Mouse (Mus musculus) adrenal gland, postnatal 4 days (tissue): Measurements from ENCODE around the gene 2410002F23Rik. TPM values are rescaled to one million over a fixed set of nuclear protein-coding genes. Genes with fewer than 3 reads are reported as not detected.
"Not testable (repeated sequence)": the region's sequence is repeated elsewhere in the genome, so short reads cannot be mapped to it uniquely, and the experiment has no call there.

Source experiments
- DNase-seq, 2 experiments: peaks; one replicate each; pipeline ENCODE4 v3.0.0; 2021 to 2022; ENCODE audit warnings: low spot score in 2 of 2, mixed read lengths in 2 of 2
- total RNA-seq, 2 experiments: library from RNA; stranded (reverse); gene quantifications; 2 replicates each; pipeline ENCODE4 v1.2.3; 2021

The 2410002F23Rik gene
- total RNA-seq, 2 experiments from 2014 or later: 210 to 226 TPM

- DNase-seq: no peak
Measured at GRCm38 (mm10) chr7:44260410-44260809, 13.9 kb downstream of the 2410002F23Rik start.

- DNase-seq: no peak
Measured at GRCm38 (mm10) chr7:44261147-44261546, 14.6 kb downstream of the 2410002F23Rik start, which contains the start of gene Gm15517. Gene Gm15517, plus strand, starts transcription at chr7:44261447.

- DNase-seq: peak; percentile 77 to 92
Measured at GRCm38 (mm10) chr7:44262791-44263643, 16.5 kb downstream of the 2410002F23Rik start.

GRCm38 (mm10) chr7:44268117-44268516 lies 21.6 kb downstream of the 2410002F23Rik start:
- DNase-seq: no peak

- DNase-seq: no peak
Measured at GRCm38 (mm10) chr7:44269397-44269796, 22.9 kb downstream of the 2410002F23Rik start.

GRCm38 (mm10) chr7:44271309-44271708 lies 24.8 kb downstream of the 2410002F23Rik start:
- no peak for DNase-seq

- no peak for DNase-seq
Measured at GRCm38 (mm10) chr7:44272546-44272945, 26.0 kb downstream of the 2410002F23Rik start.

- DNase-seq: no peak
Measured at GRCm38 (mm10) chr7:44273446-44273845, 26.9 kb downstream of the 2410002F23Rik start.

- DNase-seq: no peak
Measured at GRCm38 (mm10) chr7:44274096-44274495, 27.6 kb downstream of the 2410002F23Rik start.

- DNase-seq: no peak
Measured at GRCm38 (mm10) chr7:44275546-44275945, 29.0 kb downstream of the 2410002F23Rik start.

GRCm38 (mm10) chr7:44276461-44277249 lies 30.1 kb downstream of the 2410002F23Rik start:
- DNase-seq: no peak

GRCm38 (mm10) chr7:44277250-44277622 lies 30.7 kb downstream of the 2410002F23Rik start:
- DNase-seq: no peak

- no peak for DNase-seq
Measured at GRCm38 (mm10) chr7:44280959-44281358, 34.4 kb downstream of the 2410002F23Rik start.

GRCm38 (mm10) chr7:44281586-44281985 lies 35.1 kb downstream of the 2410002F23Rik start:
- no peak for DNase-seq

- no peak for DNase-seq
Measured at GRCm38 (mm10) chr7:44287760-44288159, 41.2 kb downstream of the 2410002F23Rik start.

- no peak for DNase-seq
Measured at GRCm38 (mm10) chr7:44290986-44291385, 44.5 kb downstream of the 2410002F23Rik start.

GRCm38 (mm10) chr7:44291418-44291817 lies 44.9 kb downstream of the 2410002F23Rik start:
- DNase-seq: no peak

- not testable (repeated sequence) for DNase-seq
Measured at GRCm38 (mm10) chr7:44297501-44297900, 51.0 kb downstream of the 2410002F23Rik start.
